ENCODE assay signal across 13 mouse cellular contexts in the genomic region with DNA sequence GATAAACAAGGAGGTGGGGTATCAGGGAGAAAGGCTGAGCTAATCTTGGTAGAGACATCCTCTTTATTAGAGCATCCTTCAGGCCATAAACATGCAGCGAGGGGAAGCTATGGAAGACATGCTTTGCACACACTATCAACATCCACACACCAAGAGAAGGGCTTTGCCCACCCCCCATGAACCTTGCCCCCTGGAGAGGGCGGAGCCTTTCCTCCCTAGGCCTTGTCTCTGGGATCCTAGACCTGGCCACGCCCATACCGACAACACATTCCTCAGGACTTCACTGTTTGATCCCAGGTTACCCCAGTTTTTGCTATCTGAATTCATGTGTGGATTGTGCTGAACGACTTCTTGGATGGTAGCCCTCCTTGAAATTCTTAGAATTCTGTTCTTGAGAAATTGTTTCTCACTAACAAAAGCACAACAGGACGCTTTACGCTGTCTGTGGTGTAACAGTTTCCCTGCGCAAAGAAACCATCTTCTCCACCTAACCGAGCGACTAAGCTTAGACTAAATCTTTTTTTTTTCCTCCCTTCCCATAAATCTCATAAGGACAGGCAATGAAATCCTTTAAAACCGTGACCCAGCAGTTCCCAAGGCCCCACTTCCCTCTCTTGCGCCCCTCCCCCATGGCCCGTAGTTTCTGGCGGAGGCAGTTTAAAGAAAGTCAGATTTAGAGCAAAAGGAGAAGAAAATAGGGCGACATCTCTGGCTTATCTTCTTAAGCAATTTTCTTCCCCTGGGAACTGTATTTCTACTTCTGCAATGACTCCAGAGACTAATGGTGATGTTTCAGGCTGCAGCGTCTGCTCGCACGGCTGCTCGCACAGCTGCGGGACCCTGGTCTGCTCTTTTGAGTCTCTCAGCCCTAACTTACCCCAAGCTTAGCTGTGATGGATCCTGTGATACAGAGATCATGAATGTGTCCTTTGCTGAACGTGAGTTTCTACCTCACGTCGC. TPM values are rescaled to one million over a fixed set of nuclear protein-coding genes. Genes with fewer than 3 reads are reported as not detected.
A peak's percentile ranks its signal among the peaks of the same experiment; 100 is the strongest.
DNase-seq lines count a peak whose midpoint lies in the region; ATAC-seq and TF ChIP-seq lines count a peak whose summit lies in the region.
"Had no signal": no experiment of that assay in that cellular context is flagged by ENCODE, and none has a peak within 500 bp of the region (broad histone marks: within the 10 kb centered on the region; RNA-seq: fewer than 3 reads in every experiment).

No protein-coding gene starts in this region.

- TF ChIP-seq POLR2A in ES-Bruce4 (IDR thresholded peaks at IDR 0.05; ENCODE audit: insufficient read depth, low read length) = peak; percentile 26

- H3K36me3 ChIP-seq in kidney, embryonic 14.5 days (ENCODE audit: control insufficient read depth, insufficient read depth, low read length) = no peaks in the 10 kb centered on the region
- no peaks in the 10 kb centered on the region for H3K36me3 ChIP-seq in ES-Bruce4 (ENCODE audit: control insufficient read depth, insufficient read depth, low read length, poor library complexity, severe bottlenecking)
- H3K36me3 ChIP-seq: heart, embryonic 15.5 days had no signal

- no peak overlapping the region for H3K27ac ChIP-seq in kidney, embryonic 14.5 days (ENCODE audit: low read depth, low read length)
- H3K27ac ChIP-seq in ES-Bruce4 (ENCODE audit: insufficient read depth, low read length) = peak overlapping the region; percentile 69
- H3K27ac ChIP-seq: heart, embryonic 15.5 days; left cerebral cortex, adult 2 months had no signal

- DNase-seq in kidney, adult 18-20 months = no peak
- DNase-seq in embryo, embryonic 11.5 days (ENCODE audit: low read depth, low spot score) = peak; percentile 42
- DNase-seq in frontal cortex, adult 2 months (ENCODE audit: extremely low spot score in 1 of 2, low spot score in 1 of 2) = no peak
- DNase-seq: cerebellum, postnatal 25 days; thymus, postnatal 25 days had no signal

- peaks cover 4% of the 10 kb centered on the region; the same call in 1 of the 2 replicates for H3K4me1 ChIP-seq in kidney, embryonic 14.5 days (ENCODE audit: control insufficient read depth, insufficient read depth, low read length)
- H3K4me1 ChIP-seq in ES-Bruce4 (ENCODE audit: control insufficient read depth, insufficient read depth, low read length) = peaks cover 9% of the 10 kb centered on the region
- H3K4me1 ChIP-seq: heart, embryonic 15.5 days had no signal

- no peaks in the 10 kb centered on the region for H3K9me3 ChIP-seq in kidney, embryonic 14.5 days (ENCODE audit: control insufficient read depth, low read length)
- no peaks in the 10 kb centered on the region for H3K9me3 ChIP-seq in ES-Bruce4 (replicated peaks; ENCODE audit: control insufficient read depth, insufficient read depth, low read length, poor library complexity, severe bottlenecking)
- H3K9me3 ChIP-seq: heart, embryonic 15.5 days had no signal

- TF ChIP-seq EP300 in ES-Bruce4 (IDR thresholded peaks at IDR 0.05; ENCODE audit: insufficient read depth, low read depth, low read length) = 0 out of 2 replicates have a peak, but pooled peaks have one; percentile 62

- H3K4me2 ChIP-seq in kidney, embryonic 14.5 days (replicated peaks; ENCODE audit: low read depth, low read length) = peak overlapping the region; percentile 21; the same call in 1 of the 2 replicates
- H3K4me2 ChIP-seq: heart, embryonic 15.5 days had no signal

- H3K4me3 ChIP-seq in kidney, embryonic 14.5 days (ENCODE audit: low read length) = no peak overlapping the region
- no peak overlapping the region for H3K4me3 ChIP-seq in ES-Bruce4 (ENCODE audit: low read depth, low read length)
- H3K4me3 ChIP-seq: heart, embryonic 15.5 days; left cerebral cortex, adult 2 months had no signal

- ATAC-seq in kidney, embryonic 14.5 days (ENCODE audit: low FRiP score, low TSS enrichment) = peak; percentile 40; the same call in 1 of the 2 replicates
- 0 out of 2 replicates have a peak, but pooled peaks have one; percentile 35 for ATAC-seq in megakaryocyte progenitor cell, adult 5-6 weeks (replicated peaks; ENCODE audit: poor library complexity)
- ATAC-seq in cerebellum, adult (ENCODE audit: insufficient number of reproducible peaks, low FRiP score, low TSS enrichment) = no peak
- ATAC-seq in erythroblast, adult 5-6 weeks (replicated peaks; ENCODE audit: low FRiP score, poor library complexity, severe bottlenecking) = no peak

- H3K9ac ChIP-seq in kidney, embryonic 14.5 days (ENCODE audit: low read depth, low read length) = no peak overlapping the region
- H3K9ac ChIP-seq in ES-Bruce4 (ENCODE audit: low read depth, poor library complexity, severe bottlenecking) = peak overlapping the region; percentile 32
- H3K9ac ChIP-seq: heart, embryonic 15.5 days had no signal

- no peak for TF ChIP-seq CTCF in ES-Bruce4 (IDR thresholded peaks at IDR 0.05; ENCODE audit: low read depth, low read length)

- H3K27me3 ChIP-seq in kidney, embryonic 14.5 days (ENCODE audit: control insufficient read depth, insufficient read depth, low read length) = no peaks in the 10 kb centered on the region
- no peaks in the 10 kb centered on the region for H3K27me3 ChIP-seq in ES-Bruce4 (ENCODE audit: control insufficient read depth, insufficient read depth, low read length, poor library complexity, severe bottlenecking)

- WGBS in kidney, embryonic 14.5 days = 28% methylated on average over 23 of the region's 23 CpGs

RNA-seq across cellular contexts. Expression of gene Cldn14, which starts 1.7 kb away (rescaled TPM):
- polyA plus RNA-seq in kidney, embryonic 14.5 days (2014; fragmentation: Nextera tagmentation; extraction: Ambion mirVana) = not detected in 2 replicates
- polyA plus RNA-seq in ES-Bruce4 (2011; ENCODE audit: insufficient read depth, insufficient read length, low read depth, missing spikeins) = 0.42 TPM in 1 of 2 replicates, not detected in the other
- total RNA-seq in megakaryocyte progenitor cell, adult 5-6 weeks (2015) = not detected in 2 replicates
- not detected in 2 replicates for total RNA-seq in megakaryocyte progenitor cell, adult 5-6 weeks (2017)
- not detected in 2 replicates for total RNA-seq in erythroblast, adult 5-6 weeks (2015; ENCODE audit: low replicate concordance)
- not detected in 2 replicates for total RNA-seq in erythroblast, adult 5-6 weeks (2017; ENCODE audit: low replicate concordance)
- polyA plus RNA-seq in frontal cortex, adult 2 months (2012; rRNA removed) = 1.7 and 2.4 TPM in 2 replicates
- total RNA-seq: gastrocnemius, adult 18-20 months had no signal
- polyA plus RNA-seq: heart, embryonic 15.5 days had no signal

Comparison
In these comparisons a context has a peak if more than half of its experiments do, and no peak if none do; other contexts are left out.
1. ATAC-seq: peak in kidney, embryonic 14.5 days (single experiment) and megakaryocyte progenitor cell, adult 5-6 weeks (single experiment); none in cerebellum, adult (single experiment) and erythroblast, adult 5-6 weeks (single experiment).